Mouse (Mus musculus) olfactory bulb, adult 2 months (tissue): ENCODE data around the gene Crybg2.

ENCODE experiments used
- CTCF ChIP-seq: fragments of 200-500 bp; IDR thresholded peaks from 2 replicates; pipeline ENCODE4 v1.5.1; 2012; ENCODE audit warnings: low read depth, mild to moderate bottlenecking, low read length, moderate library complexity; ENCODE audit not compliant: insufficient read depth
- POLR2A ChIP-seq: fragments of 200-500 bp; IDR thresholded peaks from 2 replicates; pipeline ENCODE4 v1.6.1; 2012; ENCODE audit warnings: mild to moderate bottlenecking, low read depth, low read length, moderate library complexity; ENCODE audit not compliant: insufficient read depth

DNA sequence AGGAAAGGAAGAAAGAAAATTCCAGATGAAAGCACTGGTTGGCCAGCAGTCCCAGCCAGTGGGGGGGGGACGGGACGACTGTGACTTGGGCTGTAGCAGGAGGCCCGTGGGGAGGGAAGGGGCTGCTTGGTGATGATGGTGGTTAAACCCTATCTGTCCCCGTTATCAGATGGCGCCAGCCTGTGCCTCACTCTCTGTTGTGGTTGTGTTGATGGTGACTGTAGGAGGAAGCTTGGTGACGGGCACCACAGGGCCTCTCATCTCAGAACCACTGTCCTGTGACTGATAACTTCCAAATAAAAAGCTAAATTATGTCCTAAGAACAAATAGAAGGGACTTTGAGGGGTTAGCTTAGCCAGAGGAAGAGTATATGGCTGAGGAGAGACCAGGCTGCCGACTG, 45.5 kb downstream of the Crybg2 start:
- no peak for TF ChIP-seq CTCF
- TF ChIP-seq POLR2A: no peak
